Mouse (Mus musculus): ENCODE data around the gene Alox8. TPM values are rescaled to one million over a fixed set of nuclear protein-coding genes. Genes with fewer than 3 reads are reported as not detected.

The Alox8 gene
- polyA plus RNA-seq, 1 experiment: 0.06 TPM

DNA sequence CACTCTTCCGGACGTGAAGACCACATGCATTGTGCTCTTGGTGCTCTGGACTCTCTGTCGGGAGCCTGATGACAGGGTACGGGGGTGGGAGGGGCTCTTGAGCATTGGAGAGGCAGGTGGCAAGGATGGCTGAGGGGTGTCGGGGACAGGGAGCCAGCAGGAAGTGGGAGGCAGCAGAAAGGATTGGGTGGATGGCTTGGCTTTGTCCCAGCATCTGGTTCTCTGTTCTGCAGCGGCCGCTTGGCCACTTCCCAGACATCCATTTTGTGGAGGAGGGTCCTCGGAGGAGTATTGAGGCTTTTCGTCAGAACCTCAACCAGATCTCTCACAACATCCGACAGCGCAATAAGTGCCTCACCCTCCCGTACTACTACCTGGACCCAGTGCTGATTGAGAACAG is 28.3 kb downstream of the Alox8 start:
- Histone ChIP-seq H3K79me2 (ENCODE audit: control insufficient read depth, insufficient read depth) (no peaks in the 10 kb centered on the region), H3K4me3 (ENCODE audit: insufficient read depth, poor library complexity, severe bottlenecking) (no peak overlapping the region), H3K79me3 (ENCODE audit: low read depth) (no peaks in the 10 kb centered on the region), H3ac (ENCODE audit: control insufficient read depth, insufficient read length, low read depth) (no peak overlapping the region), H3K27me3 (ENCODE audit: control insufficient read depth, insufficient read depth, insufficient read length) (peaks cover 39% of the 10 kb centered on the region), H3K36me3 (ENCODE audit: control insufficient read depth, insufficient read depth) (no peaks in the 10 kb centered on the region)
- no peak for TF ChIP-seq MAX (IDR thresholded peaks at IDR 0.05)
- TF ChIP-seq MYOD1 (IDR thresholded peaks at IDR 0.05; ENCODE audit: control insufficient read depth, insufficient read length, low read depth): no peak
- TF ChIP-seq CTCF (IDR thresholded peaks at IDR 0.05; ENCODE audit: control insufficient read depth, insufficient read depth, insufficient read length): no peak
- TF ChIP-seq MYOG (IDR thresholded peaks at IDR 0.05; ENCODE audit: control insufficient read depth, extremely low read depth, insufficient read length): no peak

DNA sequence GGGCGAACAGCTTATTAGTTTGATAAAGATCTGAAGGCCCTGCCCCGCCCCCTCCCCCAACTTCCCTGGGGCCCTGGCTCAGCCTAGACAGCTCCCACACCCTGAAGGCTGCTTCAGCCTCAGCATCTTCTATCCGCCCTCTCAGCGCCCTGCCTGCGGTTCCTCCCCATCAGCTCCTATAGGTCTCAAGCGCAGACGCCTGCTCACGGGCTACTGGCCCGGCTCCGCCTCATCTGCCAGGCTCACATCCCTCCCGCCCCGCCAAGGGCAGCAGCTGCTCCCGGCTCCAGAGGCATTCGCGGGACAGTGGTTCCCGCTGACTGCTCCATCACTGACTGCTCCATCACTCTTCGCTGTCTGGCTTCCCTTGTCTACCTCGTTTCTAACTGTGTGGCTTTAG is 40.8 kb downstream of the Alox8 start, which contains the start of gene Alox12b:
Gene Alox12b (plus strand): TSS at position 190 of the 400 bp plus-strand sequence.
- Histone ChIP-seq H3K4me3 (ENCODE audit: insufficient read depth, poor library complexity, severe bottlenecking) (no peak within 1 kb of the TSS), H3K79me2 (ENCODE audit: control insufficient read depth, insufficient read depth) (no peaks in the 10 kb centered on the region), H3K36me3 (ENCODE audit: control insufficient read depth, insufficient read depth) (no peaks in the 10 kb centered on the region), H3K27me3 (ENCODE audit: control insufficient read depth, insufficient read depth, insufficient read length) (peaks cover 36% of the 10 kb centered on the region), H3K79me3 (ENCODE audit: low read depth) (no peaks in the 10 kb centered on the region), H3ac (ENCODE audit: control insufficient read depth, insufficient read length, low read depth) (no peak within 1 kb of the TSS)
- TF ChIP-seq CEBPB (IDR thresholded peaks at IDR 0.05; ENCODE audit: low read depth): no peak

DNA sequence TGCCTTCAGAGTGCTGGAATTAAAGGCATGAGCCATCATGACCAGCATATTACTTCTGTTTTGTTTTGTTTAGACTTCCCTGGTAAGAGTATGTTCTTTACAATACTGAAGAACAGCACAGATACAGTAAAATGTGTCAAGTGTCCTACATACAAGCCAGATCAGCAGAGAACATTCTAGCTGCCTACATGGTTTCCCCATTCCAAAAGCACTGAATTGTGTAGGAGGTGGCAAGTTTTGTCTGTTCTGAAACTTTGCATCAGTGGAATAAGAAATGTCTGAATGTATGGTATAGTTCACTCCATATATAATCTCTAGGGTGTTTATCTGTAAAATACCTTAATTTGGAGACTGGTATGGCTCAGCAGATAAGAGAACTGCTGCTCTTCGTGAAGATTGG is 42.3 kb downstream of the Alox8 start:
- TF ChIP-seq MYOG (IDR thresholded peaks at IDR 0.05; ENCODE audit: control insufficient read depth, extremely low read depth, insufficient read length): no peak
- TF ChIP-seq CTCF (IDR thresholded peaks at IDR 0.05; ENCODE audit: control insufficient read depth, insufficient read depth, insufficient read length): no peak
- no peak for TF ChIP-seq MAX (IDR thresholded peaks at IDR 0.05)
- no peak for TF ChIP-seq FOSL1 (IDR thresholded peaks at IDR 0.05; ENCODE audit: insufficient read depth, low read length, poor library complexity, severe bottlenecking)
- no peak for TF ChIP-seq USF1 (IDR thresholded peaks at IDR 0.05; ENCODE audit: low read depth)
- TF ChIP-seq MYOD1 (IDR thresholded peaks at IDR 0.05; ENCODE audit: control insufficient read depth, insufficient read length, low read depth): no peak
- no peak for TF ChIP-seq CEBPB (IDR thresholded peaks at IDR 0.05; ENCODE audit: low read depth)
- Histone ChIP-seq H3K79me3 (ENCODE audit: low read depth) (no peaks in the 10 kb centered on the region), H3K4me3 (ENCODE audit: insufficient read depth, poor library complexity, severe bottlenecking) (no peak overlapping the region), H3K36me3 (ENCODE audit: control insufficient read depth, insufficient read depth) (no peaks in the 10 kb centered on the region), H3K79me2 (ENCODE audit: control insufficient read depth, insufficient read depth) (no peaks in the 10 kb centered on the region), H3K27me3 (ENCODE audit: control insufficient read depth, insufficient read depth, insufficient read length) (peaks cover 32% of the 10 kb centered on the region), H3ac (ENCODE audit: control insufficient read depth, insufficient read length, low read depth) (no peak overlapping the region)

- H3K27me3 ChIP-seq (ENCODE audit: control insufficient read depth, insufficient read depth, insufficient read length): peaks cover 34% of the 10 kb centered on the region
Measured at GRCm38 (mm10) chr11:69153831-69154230, 43.8 kb downstream of the Alox8 start.

GRCm38 (mm10) chr11:69151004-69151403 is 46.6 kb downstream of the Alox8 start:
- TF ChIP-seq MYOD1 (IDR thresholded peaks at IDR 0.05; ENCODE audit: control insufficient read depth, insufficient read length, low read depth) (no peak), USF1 (IDR thresholded peaks at IDR 0.05; ENCODE audit: low read depth) (no peak), MYOG (IDR thresholded peaks at IDR 0.05; ENCODE audit: control insufficient read depth, extremely low read depth, insufficient read length) (no peak), MAX (IDR thresholded peaks at IDR 0.05) (no peak), FOSL1 (IDR thresholded peaks at IDR 0.05; ENCODE audit: insufficient read depth, low read length, poor library complexity, severe bottlenecking) (no peak), CTCF (IDR thresholded peaks at IDR 0.05; ENCODE audit: control insufficient read depth, insufficient read depth, insufficient read length) (no peak), CEBPB (IDR thresholded peaks at IDR 0.05; ENCODE audit: low read depth) (no peak)
- Histone ChIP-seq H3ac (ENCODE audit: control insufficient read depth, insufficient read length, low read depth) (no peak overlapping the region), H3K27me3 (ENCODE audit: control insufficient read depth, insufficient read depth, insufficient read length) (peaks cover 28% of the 10 kb centered on the region), H3K79me2 (ENCODE audit: control insufficient read depth, insufficient read depth) (no peaks in the 10 kb centered on the region), H3K36me3 (ENCODE audit: control insufficient read depth, insufficient read depth) (no peaks in the 10 kb centered on the region), H3K4me3 (ENCODE audit: insufficient read depth, poor library complexity, severe bottlenecking) (no peak overlapping the region), H3K79me3 (ENCODE audit: low read depth) (no peaks in the 10 kb centered on the region)

More at GRCm38 (mm10) chr11:69153831-69154230, 43.8 kb downstream of the Alox8 start:
- no peak overlapping the region for H3ac ChIP-seq (ENCODE audit: control insufficient read depth, insufficient read length, low read depth)
- no peak overlapping the region for H3K4me3 ChIP-seq (ENCODE audit: insufficient read depth, poor library complexity, severe bottlenecking)
- no peaks in the 10 kb centered on the region for H3K79me2 ChIP-seq (ENCODE audit: control insufficient read depth, insufficient read depth)
- H3K36me3 ChIP-seq (ENCODE audit: control insufficient read depth, insufficient read depth): no peaks in the 10 kb centered on the region
- no peaks in the 10 kb centered on the region for H3K79me3 ChIP-seq (ENCODE audit: low read depth)
- TF ChIP-seq MAX (IDR thresholded peaks at IDR 0.05) (no peak), CTCF (IDR thresholded peaks at IDR 0.05; ENCODE audit: control insufficient read depth, insufficient read depth, insufficient read length) (no peak), CEBPB (IDR thresholded peaks at IDR 0.05; ENCODE audit: low read depth) (no peak), FOSL1 (IDR thresholded peaks at IDR 0.05; ENCODE audit: insufficient read depth, low read length, poor library complexity, severe bottlenecking) (no peak), USF1 (IDR thresholded peaks at IDR 0.05; ENCODE audit: low read depth) (no peak), MYOD1 (IDR thresholded peaks at IDR 0.05; ENCODE audit: control insufficient read depth, insufficient read length, low read depth) (no peak), MYOG (IDR thresholded peaks at IDR 0.05; ENCODE audit: control insufficient read depth, extremely low read depth, insufficient read length) (no peak)

DNA sequence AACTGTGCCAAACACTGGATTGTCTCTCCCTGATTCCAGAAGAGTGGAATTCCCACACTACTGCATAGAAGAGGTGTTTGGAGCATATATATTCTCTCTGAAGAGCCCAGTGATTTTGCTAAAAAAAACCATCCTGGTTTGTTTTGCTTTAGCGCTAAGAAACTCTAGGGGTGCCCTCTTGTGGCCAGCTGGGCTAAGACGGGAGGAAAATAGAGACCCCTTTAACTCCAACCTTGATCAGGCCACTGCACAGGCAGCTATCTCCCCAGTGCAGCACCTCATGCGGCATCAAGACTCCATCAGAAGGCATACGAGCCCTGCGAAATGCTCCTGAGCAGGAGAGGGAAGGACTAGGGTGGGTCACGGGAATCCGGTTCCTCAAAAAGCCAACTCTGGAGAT is 47.2 kb downstream of the Alox8 start:
- H3K79me2 ChIP-seq (ENCODE audit: control insufficient read depth, insufficient read depth): no peaks in the 10 kb centered on the region
- H3K4me3 ChIP-seq (ENCODE audit: insufficient read depth, poor library complexity, severe bottlenecking): no peak overlapping the region
- no peak for TF ChIP-seq CTCF (IDR thresholded peaks at IDR 0.05; ENCODE audit: control insufficient read depth, insufficient read depth, insufficient read length)
- TF ChIP-seq MYOD1 (IDR thresholded peaks at IDR 0.05; ENCODE audit: control insufficient read depth, insufficient read length, low read depth): no peak
- TF ChIP-seq MAX (IDR thresholded peaks at IDR 0.05): no peak
- no peak for TF ChIP-seq USF1 (IDR thresholded peaks at IDR 0.05; ENCODE audit: low read depth)
- TF ChIP-seq CEBPB (IDR thresholded peaks at IDR 0.05; ENCODE audit: low read depth): no peak
- no peak for TF ChIP-seq MYOG (IDR thresholded peaks at IDR 0.05; ENCODE audit: control insufficient read depth, extremely low read depth, insufficient read length)
- no peak for TF ChIP-seq FOSL1 (IDR thresholded peaks at IDR 0.05; ENCODE audit: insufficient read depth, low read length, poor library complexity, severe bottlenecking)
- H3K79me3 ChIP-seq (ENCODE audit: low read depth): no peaks in the 10 kb centered on the region
- no peak overlapping the region for H3ac ChIP-seq (ENCODE audit: control insufficient read depth, insufficient read length, low read depth)
- peaks cover 28% of the 10 kb centered on the region for H3K27me3 ChIP-seq (ENCODE audit: control insufficient read depth, insufficient read depth, insufficient read length)
- no peaks in the 10 kb centered on the region for H3K36me3 ChIP-seq (ENCODE audit: control insufficient read depth, insufficient read depth)

All from C2C12 (cell line).